Mouse (Mus musculus): ENCODE measurements at regions not wholly inside any gene's neighbourhood (a gene's known extent, or its start where the extent isn't known, plus 50 kb on each side); places are given as distances from the start of the nearest gene placed in this dataset.

GRCm38 (mm10) chr5:115790436-115790835 lies 54.6 kb upstream of the Cit start:
- DNase-seq (ENCODE audit: low spot score), result peak; percentile 74

Measured in MN1 (cell line).